Mouse (Mus musculus) brain, adult 10 weeks (tissue): ENCODE data around the gene Ptf1a. TPM values are rescaled to one million over a fixed set of nuclear protein-coding genes. Genes with fewer than 3 reads are reported as not detected.

Experiments
- polyA plus RNA-seq: library from polyadenylated mRNA; stranded (reverse); fragments of 350-450 nt; fragmentation: Illumina TruSeq; extraction: RNeasy Lipid Tissue Mini Kit (QIAGEN cat#74804); gene quantifications from one replicate; pipeline ENCODE4 v1.2.3, GENCODE M21; 2015; ENCODE audit warnings: low read depth, low replicate concordance

Ptf1a gene
- polyA plus RNA-seq: not detected

DNA sequence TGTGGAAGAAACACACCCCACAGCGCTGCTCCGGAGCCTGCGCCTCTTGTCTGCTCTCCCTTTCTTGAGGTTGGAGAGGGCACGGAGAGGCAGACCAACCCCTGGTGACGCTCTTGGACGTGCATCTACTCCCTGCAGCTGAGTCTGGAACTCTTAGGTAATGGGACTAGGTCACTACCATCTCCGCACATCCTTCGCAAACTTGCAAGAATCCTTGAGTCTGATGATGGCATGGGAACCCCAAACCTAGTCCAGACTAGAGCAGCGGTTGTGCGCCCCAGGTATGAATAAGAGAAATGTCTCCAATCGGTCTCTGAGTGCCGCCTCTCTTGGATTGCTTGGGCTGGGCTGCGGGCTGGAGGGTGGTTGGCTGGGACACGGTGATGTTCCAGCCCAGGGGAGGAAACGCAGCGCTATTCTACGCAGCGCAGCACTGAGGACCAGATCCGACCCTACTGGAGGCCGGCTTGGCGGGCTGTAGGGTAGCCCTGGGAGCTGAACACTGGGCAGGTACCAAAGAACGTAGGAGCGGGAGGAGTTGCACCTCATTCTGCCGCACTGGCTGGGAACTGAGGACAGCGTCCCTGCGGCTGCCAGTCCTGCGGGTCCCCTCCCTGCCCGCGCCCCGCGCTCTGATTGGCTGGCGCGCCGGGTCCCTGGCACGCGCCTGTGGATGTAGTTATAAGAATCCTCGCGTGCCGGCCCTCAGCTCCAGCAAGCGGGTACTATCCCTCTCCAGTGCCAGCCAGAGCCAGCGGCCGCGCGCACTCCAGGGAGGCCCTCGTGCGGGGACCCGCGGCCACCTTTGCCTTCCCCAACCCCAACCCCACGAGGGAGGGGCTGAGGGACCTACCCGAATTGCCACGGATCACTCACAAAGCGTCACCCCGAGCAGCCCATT lies at the start of gene Ptf1a:
Gene Ptf1a (plus strand): TSS at position 733 of the 901 bp plus-strand sequence.

Other genes starting within 250 kb of the Ptf1a start
- 0.92 TPM for gene Armc3, start 246.4 kb upstream of the Ptf1a start, polyA plus RNA-seq
- gene Msrb2, start 74.2 kb upstream of the Ptf1a start, polyA plus RNA-seq: 46.7 TPM
- not detected for gene 4921504E06Rik, start 108.3 kb downstream of the Ptf1a start, polyA plus RNA-seq
- gene Otud1, start 212.1 kb downstream of the Ptf1a start, polyA plus RNA-seq: 17.0 TPM